Mouse (Mus musculus) G1E-ER4 (cell line): ENCODE results near the gene Cyb5b. TPM values are rescaled to one million over a fixed set of nuclear protein-coding genes. Genes with fewer than 3 reads are reported as not detected.

Source experiments
- GATA1 ChIP-seq: IDR thresholded peaks from one replicate; pipeline ENCODE4 v1.8.0; 2012; ENCODE audit warnings: low read length, inconsistent platforms
- polyA plus RNA-seq: library from polyadenylated mRNA; stranded (reverse); fragments of >175 nt; gene quantifications from 2 replicates; pipeline ENCODE4 v1.2.3, GENCODE M21; 2012

Gene Cyb5b
- polyA plus RNA-seq, 1 experiment, result 39.2 TPM

GRCm38 (mm10) chr8:107150057-107150403, 410 bp upstream of the Cyb5b start:
- no peak for TF ChIP-seq GATA1

- no peak for TF ChIP-seq GATA1
Measured at GRCm38 (mm10) chr8:107151212-107151920, 926 bp downstream of the Cyb5b start.

- no peak for TF ChIP-seq GATA1
Measured at GRCm38 (mm10) chr8:107153326-107154210, 3.1 kb downstream of the Cyb5b start.

GRCm38 (mm10) chr8:107156816-107157215, 6.4 kb downstream of the Cyb5b start:
- TF ChIP-seq GATA1, result no peak

- TF ChIP-seq GATA1, result peak; percentile 43
Measured at GRCm38 (mm10) chr8:107157836-107158235, 7.4 kb downstream of the Cyb5b start.

- no peak for TF ChIP-seq GATA1
Measured at GRCm38 (mm10) chr8:107158890-107159289, 8.4 kb downstream of the Cyb5b start.

GRCm38 (mm10) chr8:107164251-107164773, 13.9 kb downstream of the Cyb5b start:
- no peak for TF ChIP-seq GATA1

GRCm38 (mm10) chr8:107165745-107166144, 15.3 kb downstream of the Cyb5b start:
- TF ChIP-seq GATA1, result no peak

GRCm38 (mm10) chr8:107167848-107168247, 17.4 kb downstream of the Cyb5b start:
- no peak for TF ChIP-seq GATA1

- no peak for TF ChIP-seq GATA1
Measured at GRCm38 (mm10) chr8:107172152-107172551, 21.7 kb downstream of the Cyb5b start.

GRCm38 (mm10) chr8:107172969-107173645, 22.7 kb downstream of the Cyb5b start:
- no peak for TF ChIP-seq GATA1

GRCm38 (mm10) chr8:107181122-107181521, 30.7 kb downstream of the Cyb5b start:
- TF ChIP-seq GATA1, result no peak

- no peak for TF ChIP-seq GATA1
Measured at GRCm38 (mm10) chr8:107184996-107185395, 34.6 kb downstream of the Cyb5b start.

GRCm38 (mm10) chr8:107186659-107187390, 36.4 kb downstream of the Cyb5b start:
- TF ChIP-seq GATA1, result no peak

GRCm38 (mm10) chr8:107187631-107188030, 37.2 kb downstream of the Cyb5b start:
- TF ChIP-seq GATA1, result no peak
